Mouse (Mus musculus) right cerebral cortex, postnatal 14 days (tissue): Measurements from ENCODE around the gene Atp1a4.
"Not testable (repeated sequence)": the region's sequence is repeated elsewhere in the genome, so short reads cannot be mapped to it uniquely, and the experiment has no call there.

Experiments used
- DNase-seq: peaks from one replicate; pipeline ENCODE4 v3.0.0; 2022

Gene Atp1a4

DNA sequence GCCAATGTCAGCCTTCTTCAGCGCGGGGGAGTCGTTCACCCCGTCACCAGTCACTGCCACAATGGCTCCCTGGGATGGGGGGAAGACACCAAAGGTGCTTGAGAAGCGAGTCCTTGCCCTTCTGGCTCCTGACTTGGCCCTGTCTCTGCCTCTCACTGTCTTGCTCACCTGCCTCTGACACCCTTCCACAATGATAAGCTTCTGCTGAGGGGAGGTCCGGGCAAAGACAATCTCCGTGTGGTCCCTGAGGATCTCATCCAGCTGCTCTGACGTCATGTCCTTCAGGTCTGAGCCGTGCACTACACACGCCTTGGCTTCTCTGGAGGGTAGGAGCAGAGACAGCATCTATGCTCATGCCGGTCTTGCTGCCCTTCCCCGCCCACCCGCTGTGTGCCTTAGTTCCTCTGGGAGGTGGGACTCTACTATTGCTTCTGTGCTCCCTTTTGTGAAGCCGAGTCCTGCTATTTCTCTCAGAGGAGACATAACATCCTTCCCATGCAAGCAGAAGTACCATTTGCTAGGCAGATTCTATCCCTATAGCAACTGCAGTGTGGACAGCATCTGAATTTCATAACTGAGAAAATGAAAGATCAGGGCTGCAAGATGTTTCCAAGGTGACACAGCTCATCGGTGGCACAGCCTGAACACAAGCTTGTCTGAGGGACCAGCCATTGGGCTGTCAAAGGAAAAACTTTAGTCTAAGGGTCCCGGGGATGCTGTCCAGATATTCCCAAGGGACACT is 21.7 kb upstream of the Atp1a4 start:
- no peak for DNase-seq

DNA sequence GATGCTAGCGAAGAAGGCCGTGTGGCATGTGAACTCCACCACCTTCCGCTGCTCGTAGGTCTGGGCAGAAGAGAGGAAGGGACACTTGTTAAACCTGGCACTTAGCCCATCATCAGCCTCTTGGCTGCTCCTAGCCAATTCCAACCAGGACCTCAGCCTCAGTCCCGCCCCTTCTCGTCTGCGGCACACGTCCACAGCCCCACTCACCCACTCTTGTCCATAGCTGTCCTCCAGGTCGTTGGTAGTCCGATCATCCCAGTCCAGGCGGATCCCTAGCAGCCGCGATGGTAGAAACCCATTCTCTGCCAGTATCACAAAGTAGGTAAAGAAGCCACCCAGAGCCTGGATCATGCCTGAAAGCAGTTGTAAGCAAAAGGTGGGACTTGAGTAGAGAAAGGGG is 20.1 kb upstream of the Atp1a4 start:
- DNase-seq = no peak

DNA sequence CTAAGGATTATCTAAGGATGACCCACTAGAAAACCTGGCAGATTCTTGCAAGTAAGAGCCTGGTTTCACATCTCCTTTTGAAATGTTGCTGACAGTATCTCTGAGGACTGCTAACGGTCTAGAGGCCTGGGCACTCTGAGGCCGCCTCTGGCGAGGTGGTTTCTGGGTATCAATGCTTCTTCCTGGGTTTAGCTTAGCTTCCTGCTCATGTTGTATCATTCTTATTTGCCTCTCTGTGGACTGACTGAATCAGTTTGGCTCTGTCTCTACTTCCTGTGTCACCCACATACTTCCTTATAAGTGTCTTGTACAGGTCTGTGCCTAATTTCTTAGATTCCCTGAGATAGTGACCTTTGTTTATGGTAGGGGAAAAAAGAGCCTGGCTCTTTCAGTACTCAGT is 19.0 kb upstream of the Atp1a4 start:
- DNase-seq = no peak

DNA sequence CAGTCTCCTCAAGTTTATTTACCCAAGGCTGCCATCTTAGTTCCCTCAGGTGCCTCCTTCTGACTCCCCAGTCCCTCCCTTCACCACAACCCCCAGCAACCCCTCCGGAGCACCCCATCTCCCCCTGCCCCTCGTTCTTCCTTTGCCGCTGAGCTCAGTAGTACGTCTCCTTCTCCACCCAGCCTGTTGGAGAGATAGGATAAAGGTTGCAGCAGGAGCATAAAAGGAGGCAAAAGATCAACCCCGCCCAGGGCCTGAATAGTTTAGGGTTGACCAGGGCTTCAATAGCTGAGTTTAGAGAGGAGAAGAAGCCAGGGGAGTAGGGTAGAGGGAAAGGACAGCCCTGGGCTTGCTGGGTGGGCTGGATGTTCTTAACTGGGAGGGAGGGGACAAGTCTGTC is 16.3 kb upstream of the Atp1a4 start:
- no peak for DNase-seq

DNA sequence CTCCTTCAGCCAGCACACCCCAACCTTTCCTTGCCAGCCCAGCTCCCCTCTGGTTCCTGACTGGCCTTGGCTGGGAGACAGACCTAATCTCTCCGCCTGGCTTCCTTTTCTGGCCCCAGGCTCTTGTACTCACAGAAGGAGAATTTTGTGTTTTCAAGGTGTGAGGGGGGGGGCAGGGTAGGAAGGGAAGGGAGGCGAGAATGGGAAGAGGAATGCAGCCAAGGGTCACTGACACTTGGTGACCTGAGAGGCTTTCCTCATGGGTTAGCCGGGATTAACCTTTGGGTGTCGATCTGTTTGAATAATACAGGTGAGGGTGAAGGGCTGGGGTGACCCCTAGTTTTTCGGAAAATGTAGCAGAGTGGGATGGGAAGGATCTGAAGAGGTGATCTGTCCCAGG is 15.9 kb upstream of the Atp1a4 start:
- DNase-seq = no peak

DNA sequence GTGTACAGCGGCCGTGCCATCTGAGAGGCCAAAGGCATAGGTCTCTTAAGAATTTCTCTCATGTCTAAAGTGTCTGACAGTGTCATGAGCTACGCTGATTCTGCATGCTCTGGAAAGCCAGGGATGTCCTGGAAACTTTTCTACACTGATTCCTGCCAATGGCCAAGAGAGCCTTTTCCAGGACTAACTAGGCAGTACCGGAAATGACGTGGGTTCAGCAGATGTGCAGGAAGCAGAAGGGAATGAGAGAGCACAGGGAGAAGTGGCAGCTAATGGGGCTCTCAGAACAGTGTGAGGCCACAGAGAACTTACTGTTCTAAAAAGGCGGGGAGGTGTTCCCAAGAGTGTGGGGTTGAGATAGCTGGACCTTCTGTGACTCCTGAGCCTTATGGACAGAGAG is 15.2 kb upstream of the Atp1a4 start:
- no peak for DNase-seq

DNA sequence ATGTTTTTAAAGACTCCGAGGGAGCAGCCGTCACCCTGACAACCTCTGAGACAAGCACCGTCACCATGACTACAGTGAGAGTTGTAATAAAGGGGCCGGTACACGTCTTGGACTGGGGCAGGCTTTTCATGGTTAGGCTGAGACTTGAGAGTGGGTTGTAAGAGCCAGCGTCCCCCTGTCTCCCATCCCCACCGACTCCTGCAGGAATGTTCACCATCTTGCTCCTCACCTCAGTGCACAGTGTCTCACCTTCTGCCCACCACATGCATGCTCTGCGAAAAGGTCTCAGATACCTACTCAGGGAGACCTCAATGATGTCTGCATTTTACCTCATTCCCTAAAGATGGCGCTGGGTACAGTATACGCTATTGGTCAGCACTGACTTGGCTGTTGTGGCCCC is 13.6 kb upstream of the Atp1a4 start:
- no peak for DNase-seq

DNA sequence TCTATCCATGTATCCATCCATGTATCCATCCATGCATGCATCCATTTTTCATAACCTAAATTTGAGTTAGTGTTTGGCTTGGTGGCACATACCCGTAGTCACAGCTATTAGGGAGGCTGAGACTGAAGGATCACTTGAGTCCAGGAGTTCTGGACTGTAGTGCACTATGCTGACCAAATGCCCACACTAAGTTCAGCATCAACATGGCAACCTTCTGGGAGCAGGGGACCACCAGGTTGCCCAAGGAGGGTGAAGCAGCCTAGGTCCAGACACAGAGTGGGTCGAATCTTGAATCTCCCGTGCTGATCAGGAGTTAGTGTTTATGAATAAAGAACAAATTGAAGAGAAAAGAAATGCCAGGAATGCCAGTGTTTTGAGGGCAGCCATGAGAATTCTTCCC is 13.0 kb upstream of the Atp1a4 start:
- no peak for DNase-seq

DNA sequence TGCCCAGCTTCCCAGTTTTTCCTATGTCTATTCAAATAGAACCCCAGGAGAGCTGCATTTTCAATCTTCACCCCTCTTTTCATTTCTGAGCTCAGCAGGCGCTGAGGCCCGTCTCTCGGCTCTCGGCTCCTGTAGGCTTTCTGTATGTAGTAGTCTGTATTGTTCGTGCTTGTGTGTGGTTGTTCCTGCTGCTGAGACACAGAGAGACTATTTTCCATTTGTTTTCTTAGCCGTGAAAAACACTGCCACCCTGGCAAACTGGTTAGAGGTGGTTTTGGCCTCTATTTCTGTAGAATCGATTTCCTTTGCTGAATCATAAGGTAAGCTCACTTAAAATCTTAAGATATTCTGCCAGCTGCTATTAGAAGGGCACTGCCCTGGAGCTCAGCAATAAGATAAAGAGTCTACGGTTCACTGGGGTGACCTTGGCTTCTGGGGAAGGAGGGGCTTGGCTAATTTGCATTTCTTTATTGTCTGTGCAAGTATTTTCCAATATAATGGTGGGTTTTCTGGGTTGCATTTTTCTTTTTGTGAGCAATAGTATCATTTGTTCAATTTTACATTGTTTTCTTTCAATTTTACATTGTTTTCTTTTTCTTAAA is 3.4 kb upstream of the Atp1a4 start, which contains the start of gene Igsf8:
TSS of gene Igsf8 (plus strand) at position 165 of the 602 bp plus-strand sequence.
- no peak for DNase-seq

DNA sequence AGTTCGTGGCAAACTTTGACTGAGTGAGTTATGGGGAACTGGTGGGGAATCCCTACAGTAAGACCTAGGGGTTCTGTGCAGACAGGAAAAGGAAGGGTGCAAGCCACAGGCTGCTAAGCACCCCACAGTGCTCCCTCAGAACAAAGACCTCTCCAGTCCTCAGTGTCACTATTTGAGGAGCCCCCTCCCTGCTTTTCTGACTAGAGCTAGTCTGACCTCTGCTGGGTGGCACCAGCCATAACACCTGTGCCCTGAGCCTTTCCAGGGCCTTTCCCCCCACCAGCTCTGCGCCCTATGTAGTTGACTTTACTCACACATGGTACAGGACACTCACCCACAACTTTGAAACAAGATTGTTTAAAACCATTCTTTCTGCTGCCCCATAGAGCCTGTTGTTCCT is 10.5 kb downstream of the Atp1a4 start:
- DNase-seq = peak; percentile 14

DNA sequence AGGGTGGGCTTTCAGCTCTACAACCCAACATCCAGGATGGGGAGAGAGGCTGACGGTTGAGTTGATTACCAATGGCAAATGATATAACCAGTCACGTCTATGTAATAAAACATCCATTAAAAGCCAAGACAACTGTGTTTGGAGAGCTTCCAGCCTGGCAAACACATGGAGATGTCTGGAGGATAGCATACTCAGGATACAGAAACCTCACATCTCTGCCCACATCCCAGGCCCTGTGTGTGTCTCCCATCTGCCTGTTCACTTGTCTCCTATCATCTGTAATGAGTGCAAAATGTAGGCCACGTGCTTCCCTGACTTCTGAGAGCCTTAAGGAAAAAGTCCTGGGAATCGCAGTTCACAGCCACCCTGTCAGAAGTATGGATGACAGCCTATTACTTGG is 11.0 kb downstream of the Atp1a4 start:
- DNase-seq = no peak

DNA sequence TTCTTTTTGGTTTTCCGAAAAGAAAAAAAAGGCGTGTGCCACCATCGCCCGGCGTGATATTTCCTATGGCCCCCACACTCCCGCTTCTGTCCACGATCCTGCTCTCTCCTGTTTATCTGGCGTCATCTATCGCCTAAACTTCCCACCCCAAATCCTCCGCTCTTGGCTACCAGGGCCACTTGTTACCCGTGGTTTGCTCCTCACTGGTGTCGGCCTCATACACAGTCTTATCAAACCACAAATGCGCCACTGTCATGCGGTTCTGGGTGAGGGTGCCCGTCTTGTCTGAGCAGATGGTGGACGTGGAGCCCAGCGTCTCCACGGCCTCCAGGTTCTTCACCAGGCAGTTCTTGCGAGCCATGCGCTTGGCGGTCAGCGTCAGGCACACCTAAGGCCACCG is 13.6 kb downstream of the Atp1a4 start:
- DNase-seq = not testable (repeated sequence)

DNA sequence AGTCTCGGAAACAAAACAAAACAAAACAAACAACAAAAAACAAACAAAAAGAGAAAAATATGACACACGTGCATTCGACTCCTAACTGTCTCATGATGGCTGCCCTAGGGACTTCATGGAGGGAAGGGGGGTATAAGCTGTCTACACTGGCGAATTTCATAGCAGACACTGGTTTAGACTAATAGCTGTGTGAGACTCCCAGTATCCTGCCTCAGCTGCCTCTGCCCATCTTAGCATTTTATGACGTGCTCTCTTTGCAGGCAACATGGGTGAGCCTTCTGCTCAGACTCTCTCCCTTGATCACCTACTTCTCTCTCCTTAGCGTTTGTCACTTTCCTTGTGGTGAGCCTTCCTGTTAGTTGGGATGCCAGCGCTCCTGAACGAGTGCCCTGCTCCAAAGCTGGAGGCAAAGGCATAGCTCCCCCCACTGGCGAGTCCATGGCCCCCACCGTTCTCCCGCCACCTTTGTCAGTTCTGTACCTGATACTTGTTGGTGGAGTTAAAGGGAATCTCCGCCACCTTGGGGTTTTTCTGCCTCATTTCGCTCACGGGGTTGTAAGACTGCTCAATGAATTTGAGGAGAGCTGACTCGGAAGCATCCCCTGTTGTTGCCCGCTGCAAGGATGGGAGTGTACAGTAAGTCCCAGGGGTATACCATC is 14.5 kb downstream of the Atp1a4 start:
- DNase-seq = peak; percentile 25

DNA sequence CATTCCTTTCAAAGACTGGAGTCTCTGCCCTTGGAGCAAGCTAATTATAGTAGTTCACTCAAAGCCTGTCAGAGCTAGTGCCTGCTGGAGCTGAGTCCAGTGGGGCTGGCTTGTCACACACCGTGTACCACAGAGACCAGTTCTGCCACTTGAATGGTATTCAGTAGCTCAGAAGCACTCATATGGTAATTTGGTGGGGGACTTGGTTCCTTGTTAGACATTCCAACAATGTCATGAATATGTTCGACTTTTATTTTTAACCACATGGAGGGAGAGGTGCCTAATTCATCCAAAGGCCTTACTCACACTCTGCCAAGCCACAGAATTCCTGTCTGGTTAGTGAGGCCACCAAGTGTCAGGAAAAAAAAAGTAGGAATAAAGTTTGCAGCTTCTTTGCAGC is 15.8 kb downstream of the Atp1a4 start:
- DNase-seq = no peak

DNA sequence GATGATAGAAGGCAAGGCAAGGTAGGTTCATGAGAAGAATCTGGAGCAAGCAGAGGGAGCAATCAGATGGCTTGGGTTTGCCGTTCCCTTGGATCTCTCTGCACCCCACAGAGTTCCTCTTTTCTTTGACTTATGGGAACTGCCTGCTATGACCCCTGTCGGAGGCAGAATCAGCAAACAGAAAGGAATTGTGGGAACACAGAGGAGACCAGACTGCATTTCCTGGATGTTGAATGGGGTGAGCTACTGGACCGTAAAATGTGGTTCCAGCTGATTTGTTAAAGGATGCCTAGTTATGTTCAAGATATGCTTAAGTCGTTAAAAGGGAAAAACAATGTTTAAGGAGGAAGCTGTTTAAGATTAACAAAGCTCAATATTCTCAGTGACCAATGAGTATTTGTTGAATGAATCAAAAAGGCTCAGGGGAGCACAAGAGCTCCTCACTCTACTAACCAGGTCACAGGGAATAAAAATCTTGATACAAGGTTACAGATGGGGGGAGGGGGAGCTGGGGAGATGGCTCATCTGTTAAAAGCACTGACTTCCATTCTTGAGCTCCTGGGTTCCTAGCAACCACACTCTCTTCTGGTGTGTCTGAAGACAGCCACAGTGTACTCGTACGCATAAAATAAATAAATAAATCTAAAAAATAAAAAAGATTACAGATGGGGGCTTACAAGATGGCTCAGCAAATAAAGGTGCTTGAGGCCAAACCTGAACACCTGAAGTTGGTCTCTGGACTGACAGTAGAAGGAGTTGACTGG is 17.1 kb downstream of the Atp1a4 start:
- DNase-seq = no peak

DNA sequence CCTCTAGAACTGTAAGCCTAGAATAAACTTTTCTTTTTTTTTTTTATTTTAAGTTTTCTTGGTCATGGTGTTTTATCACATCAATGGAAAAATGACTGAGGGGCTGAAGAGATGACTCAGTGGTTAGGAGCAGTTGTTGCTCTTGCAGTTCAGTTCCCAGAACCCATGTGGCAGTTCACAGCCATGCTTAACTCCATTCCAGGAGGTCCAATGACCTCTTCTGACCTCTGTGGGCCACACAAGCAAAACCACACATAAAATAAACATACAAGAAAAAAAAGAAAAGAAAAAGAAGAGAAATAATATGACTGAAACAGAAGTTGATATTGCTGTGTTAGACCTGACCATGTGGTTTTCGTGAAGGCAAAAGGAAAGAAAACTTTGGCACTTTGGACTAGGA is 29.0 kb downstream of the Atp1a4 start:
- no peak for DNase-seq

DNA sequence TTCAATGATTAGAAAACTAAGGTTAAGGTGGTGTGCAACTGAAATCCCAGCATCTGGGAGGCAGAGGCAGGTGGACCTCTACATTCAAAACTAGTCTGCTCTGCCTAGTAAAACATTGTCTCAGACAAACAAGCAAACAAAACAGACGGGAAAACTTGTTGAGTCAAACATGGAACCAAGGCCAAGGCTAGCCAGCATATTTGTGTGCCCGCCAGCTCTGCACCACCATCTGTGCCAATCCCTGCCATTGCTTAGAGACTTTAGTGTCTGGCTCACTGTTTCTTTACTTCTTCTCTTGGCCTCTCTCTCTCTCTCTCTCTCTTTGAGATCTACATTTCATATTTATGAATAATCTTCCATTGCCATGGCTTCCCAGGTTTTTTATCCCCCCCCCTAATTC is 30.0 kb downstream of the Atp1a4 start:
- DNase-seq = no peak

DNA sequence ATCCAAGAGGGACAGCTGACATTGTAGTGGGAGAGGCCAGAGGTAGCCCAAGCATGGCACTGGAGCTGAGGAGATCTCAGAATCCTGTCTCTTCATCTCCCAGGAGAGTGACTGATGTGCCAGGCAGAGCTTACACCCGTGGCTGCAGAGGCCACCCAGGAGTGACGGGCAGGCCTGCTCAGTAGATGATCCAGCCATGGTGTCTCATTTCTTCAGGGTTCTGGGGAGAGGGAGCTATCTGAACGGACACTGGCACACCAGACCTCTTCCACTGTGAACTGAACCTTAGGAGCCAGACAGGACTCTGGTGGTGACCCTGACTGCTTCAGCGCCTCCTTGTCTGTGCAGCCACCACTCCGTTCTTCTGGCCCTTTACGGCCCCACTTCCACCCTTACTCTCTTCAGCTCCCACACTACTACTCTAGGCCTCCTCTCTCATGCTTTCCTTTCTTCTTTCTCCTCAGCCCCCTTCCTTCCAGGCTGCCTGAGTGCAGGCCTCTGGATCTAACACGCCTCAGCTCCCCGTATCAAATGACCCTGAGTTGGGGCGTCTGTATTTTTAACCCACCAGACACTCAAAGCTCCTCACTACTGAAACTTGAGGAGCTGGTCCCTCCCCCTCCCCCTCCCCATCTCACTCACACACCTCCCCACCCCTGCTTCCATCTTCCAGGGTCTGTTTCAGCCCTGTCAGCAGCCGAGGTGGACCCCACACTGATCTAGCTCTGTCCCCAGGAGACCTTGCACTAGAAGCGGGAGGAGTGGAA is 36.7 kb downstream of the Atp1a4 start:
- no peak for DNase-seq

DNA sequence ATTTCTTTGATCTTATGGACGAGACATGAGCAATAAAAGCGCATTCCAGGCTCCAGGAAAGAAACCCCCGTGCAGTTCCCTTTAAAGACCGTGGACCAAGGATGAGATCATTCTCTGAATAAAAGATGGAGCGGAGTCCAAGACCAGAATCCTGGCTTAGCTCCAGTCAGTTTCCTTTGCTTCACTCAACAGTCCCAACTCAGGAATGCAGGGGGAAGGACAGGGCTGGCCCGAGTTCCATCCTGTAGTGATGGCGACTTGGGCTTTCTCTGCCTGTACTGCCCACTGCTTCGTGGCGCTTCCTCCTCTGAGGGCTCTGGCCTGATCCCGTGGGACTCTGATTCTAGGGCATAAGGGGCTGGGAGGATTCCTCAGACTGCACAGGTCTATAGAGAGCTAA is 37.8 kb downstream of the Atp1a4 start:
- no peak for DNase-seq

DNA sequence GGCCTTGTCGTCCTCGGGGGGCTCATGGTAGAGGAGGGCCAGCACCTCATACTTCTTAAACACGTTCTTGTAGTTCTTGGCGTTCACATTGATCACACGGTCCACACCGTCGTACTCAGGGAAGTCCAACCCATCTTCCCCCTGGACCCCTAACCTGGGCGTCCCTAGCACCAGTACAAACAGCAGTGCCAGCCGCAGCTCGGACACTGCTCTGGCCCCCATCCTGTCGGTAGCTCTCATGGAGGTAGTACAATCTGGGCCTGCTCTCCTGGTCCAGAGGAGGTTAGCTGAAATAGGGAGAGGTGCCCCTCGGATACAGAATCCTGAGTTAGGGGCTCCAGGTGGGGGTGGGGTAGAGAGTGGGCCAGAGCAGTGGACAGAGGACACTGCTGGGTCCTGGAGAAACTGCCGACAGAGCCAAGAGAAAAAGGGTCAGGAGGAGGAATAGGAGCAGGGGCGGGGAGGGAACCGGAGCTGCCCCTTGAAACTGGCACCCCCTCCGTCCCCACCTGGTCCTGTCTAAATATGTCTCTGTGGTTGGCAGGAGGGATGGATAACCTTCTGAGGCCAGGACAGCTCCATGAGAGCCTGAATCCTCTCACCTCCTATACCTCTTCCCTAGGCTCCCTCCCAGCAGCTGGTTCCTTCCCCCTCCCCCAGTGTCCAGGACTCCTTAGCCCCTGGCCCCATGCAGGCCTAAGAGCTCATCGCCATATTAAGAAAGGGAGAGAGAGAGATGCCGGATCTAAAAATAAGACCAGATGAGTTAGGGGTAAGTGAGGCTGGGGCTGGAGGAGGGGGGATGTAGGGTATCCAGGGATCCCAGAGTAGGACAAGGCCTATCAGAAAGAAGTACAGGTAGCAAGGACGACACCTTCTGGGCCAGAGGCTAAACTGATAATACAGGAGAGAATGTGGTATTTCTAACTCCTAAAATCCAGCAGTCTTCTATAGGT is 38.5 kb downstream of the Atp1a4 start, which contains the start of gene Casq1:
TSS of gene Casq1 (minus strand) at position 418 of the 956 bp plus-strand sequence.
- DNase-seq = no peak

DNA sequence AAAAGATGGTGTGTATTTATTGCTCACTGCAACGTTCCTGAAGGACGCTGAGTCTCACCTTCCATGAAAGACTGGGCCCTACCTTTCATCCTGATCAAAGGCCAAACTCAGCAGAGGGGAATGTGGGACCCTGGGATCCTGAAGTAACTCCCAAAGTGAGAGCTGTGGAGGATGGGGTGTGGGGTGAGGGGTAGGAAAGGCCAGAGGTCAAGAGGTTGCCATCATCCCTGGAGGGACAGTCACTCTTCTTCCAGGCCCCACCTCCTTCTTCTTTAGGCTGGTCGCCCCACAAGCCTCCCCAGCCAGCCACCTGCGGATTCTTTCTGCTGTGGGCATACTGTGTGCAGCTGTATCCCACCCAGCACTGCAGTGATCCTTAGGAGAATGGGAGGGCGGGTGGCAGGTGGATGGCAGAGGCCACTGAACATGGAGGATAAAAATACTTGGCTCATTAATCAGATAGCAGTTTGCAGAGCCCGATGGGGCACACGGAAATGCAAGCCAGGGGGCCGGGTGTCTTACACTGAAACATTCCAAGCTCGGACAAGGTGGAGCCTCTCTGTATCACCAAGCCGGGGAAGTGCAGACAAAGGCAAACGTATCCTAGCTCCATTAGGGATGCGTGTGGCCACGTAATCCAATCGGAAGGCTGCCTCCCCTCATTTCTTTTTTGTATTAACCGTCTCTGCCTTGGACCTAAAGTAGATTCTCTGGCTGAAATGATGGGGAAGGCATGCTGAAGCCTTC is 39.9 kb downstream of the Atp1a4 start:
- DNase-seq = no peak
